Mouse (Mus musculus) small intestine, adult 2 months (tissue): Measurements from ENCODE around the gene Tctn1.

Experiments
- CTCF ChIP-seq: fragments of 200-500 bp; IDR thresholded peaks from 2 replicates; pipeline ENCODE4 v1.5.1; 2012; ENCODE audit warnings: low read depth, mild to moderate bottlenecking, control low read depth, inconsistent platforms, low read length, moderate library complexity, mixed read lengths; ENCODE audit not compliant: insufficient replicate concordance, insufficient read length; ENCODE audit errors: extremely low read depth
- POLR2A ChIP-seq: fragments of 200-500 bp; IDR thresholded peaks from 2 replicates; pipeline ENCODE4 v1.6.1; 2012; ENCODE audit warnings: low read depth, mild to moderate bottlenecking, control low read depth, inconsistent platforms, low read length, moderate library complexity

DNA sequence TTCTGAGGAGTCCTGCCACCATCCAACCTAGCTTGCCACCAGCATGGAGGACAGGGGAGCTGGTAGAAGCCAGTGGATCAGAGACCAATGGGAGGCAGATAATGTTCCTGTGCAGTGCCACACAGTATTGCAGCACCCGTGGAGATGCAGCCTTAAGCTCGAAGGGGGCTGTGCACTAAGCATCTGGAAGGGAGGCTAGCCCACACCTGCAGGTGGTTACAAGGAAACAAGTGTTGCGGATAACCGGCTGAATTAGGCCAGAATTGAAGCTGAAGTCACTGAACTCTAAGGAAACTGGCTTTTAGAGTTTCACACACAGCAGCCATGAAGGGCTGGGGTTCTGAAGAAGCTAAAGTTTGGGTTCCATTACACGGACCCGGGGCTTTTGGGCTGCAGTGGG is 55.4 kb downstream of the Tctn1 start:
- TF ChIP-seq CTCF: no peak
- TF ChIP-seq POLR2A: no peak
